Mouse (Mus musculus) C2C12 (cell line): ENCODE data around the gene Palld. TPM values are rescaled to one million over a fixed set of nuclear protein-coding genes. Genes with fewer than 3 reads are reported as not detected.

Experiments used
- H3K27me3 ChIP-seq: one replicate; pipeline ENCODE4 v1.6.1; 2011; ENCODE audit not compliant: control insufficient read depth, insufficient read depth, insufficient read length
- H3K36me3 ChIP-seq: one replicate; pipeline ENCODE4 v1.6.1; 2011; ENCODE audit not compliant: control insufficient read depth, insufficient read depth
- H3K4me3 ChIP-seq: one replicate; pipeline ENCODE4 v1.5.1; 2011; ENCODE audit warnings: mild to moderate bottlenecking, control low read depth; ENCODE audit not compliant: poor library complexity, insufficient read depth, severe bottlenecking
- H3K79me2 ChIP-seq: one replicate; pipeline ENCODE4 v1.6.1; 2011; ENCODE audit not compliant: control insufficient read depth, insufficient read depth
- H3K79me3 ChIP-seq: one replicate; pipeline ENCODE4 v1.6.1; 2011; ENCODE audit warnings: low read depth, control low read depth
- H3ac ChIP-seq: one replicate; pipeline ENCODE3; 2011; ENCODE audit warnings: low read depth; ENCODE audit not compliant: control insufficient read depth, insufficient read length
- CEBPB ChIP-seq: IDR thresholded peaks from one replicate; pipeline ENCODE4 v1.6.1; 2011; ENCODE audit warnings: low read depth, mild to moderate bottlenecking, control low read depth, moderate library complexity
- CTCF ChIP-seq: IDR thresholded peaks from one replicate; pipeline ENCODE4 v1.5.1; 2011; ENCODE audit not compliant: control insufficient read depth, insufficient read depth, insufficient read length
- FOSL1 ChIP-seq: IDR thresholded peaks from one replicate; pipeline ENCODE4 v1.8.0; 2011; ENCODE audit warnings: mild to moderate bottlenecking, low read length; ENCODE audit not compliant: poor library complexity, insufficient read depth, severe bottlenecking
- MAX ChIP-seq: IDR thresholded peaks from one replicate; pipeline ENCODE4 v1.6.1; 2011; ENCODE audit warnings: mild to moderate bottlenecking, control low read depth
- MYOD1 ChIP-seq: IDR thresholded peaks from one replicate; pipeline ENCODE4 v1.6.1; 2011; ENCODE audit warnings: low read depth; ENCODE audit not compliant: control insufficient read depth, insufficient read length
- MYOG ChIP-seq: IDR thresholded peaks from one replicate; pipeline ENCODE4 v1.6.1; 2011; ENCODE audit not compliant: control insufficient read depth, insufficient read length; ENCODE audit errors: extremely low read depth
- USF1 ChIP-seq: IDR thresholded peaks from one replicate; pipeline ENCODE4 v1.6.1; 2011; ENCODE audit warnings: low read depth, mild to moderate bottlenecking, control low read depth, moderate library complexity
- long read RNA-seq, 2 experiments: library from polyadenylated mRNA; unstranded; transcript quantifications; one replicate each; pipeline ENCODE4 v2.0.0; 2019 to 2020
- polyA plus RNA-seq: library from polyadenylated mRNA; unstranded; fragments of >200 nt; fragmentation: generic; extraction: Trizol; gene quantifications from one replicate; pipeline ENCODE4 v1.2.1, GENCODE M21; 2012; ENCODE audit warnings: missing spikeins

The Palld gene
- 79.5 TPM for polyA plus RNA-seq
- long read RNA-seq, experiment 1, full-length matches to known transcripts: 13 of 56 reads
- long read RNA-seq, experiment 1, partial matches to known transcripts: 24 of 56 reads
- long read RNA-seq, experiment 1, other reads (novel, unspliced or antisense): 19 of 56 reads
- long read RNA-seq, experiment 2, full-length matches to known transcripts: 579 of 852 reads
- long read RNA-seq, experiment 2, partial matches to known transcripts: 181 of 852 reads
- long read RNA-seq, experiment 2, other reads (novel, unspliced or antisense): 92 of 852 reads

DNA sequence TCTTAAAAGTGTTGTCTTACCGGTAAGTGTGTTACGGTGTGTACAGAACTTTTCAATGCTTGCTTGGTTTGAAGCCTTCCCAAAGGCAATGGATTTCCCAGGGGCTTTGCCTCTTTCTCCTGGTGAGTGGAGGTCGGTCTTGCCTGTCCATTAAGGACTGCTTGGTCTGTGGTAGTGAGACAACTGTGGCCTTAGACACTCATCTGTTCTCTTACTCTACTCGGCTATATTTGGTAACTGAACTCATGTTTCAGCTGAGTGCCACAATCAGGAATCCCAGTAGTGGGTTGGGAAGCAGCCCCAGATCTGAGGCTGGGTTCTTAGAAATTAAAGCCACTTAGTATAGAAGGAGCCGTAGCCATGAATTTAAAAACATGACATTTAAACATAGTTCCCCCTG is at the start of gene Palld:
TSS of gene Palld (minus strand) at position 170 of the 400 bp plus-strand sequence.
- TF ChIP-seq FOSL1: no peak
- no peak for TF ChIP-seq MYOG
- TF ChIP-seq USF1: no peak
- no peak for TF ChIP-seq MAX
- TF ChIP-seq CTCF: no peak
- TF ChIP-seq CEBPB: no peak
- no peak for TF ChIP-seq MYOD1
- peaks cover under 1% of the 10 kb centered on the region for H3K27me3 ChIP-seq

DNA sequence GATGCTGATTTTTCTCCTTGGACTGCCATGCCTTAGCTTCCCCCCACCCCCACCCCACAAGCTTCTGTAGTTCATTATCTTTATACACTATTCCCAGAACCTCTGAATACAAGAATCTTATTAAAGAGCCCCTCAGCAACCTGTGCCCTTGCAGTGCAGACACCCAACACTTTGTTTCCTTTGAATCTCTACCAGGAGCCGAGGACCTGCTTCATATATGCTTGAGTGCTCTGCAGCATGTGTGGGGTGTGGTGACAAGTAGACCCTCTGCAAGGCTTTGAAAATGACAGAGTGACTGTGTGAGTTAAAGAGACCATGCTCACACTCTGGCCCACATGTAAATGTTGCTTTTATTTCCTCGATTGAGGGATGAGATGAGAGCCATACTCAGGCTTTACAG is 35.1 kb upstream of the Palld start:
- H3K79me3 ChIP-seq: no peaks in the 10 kb centered on the region
- H3K36me3 ChIP-seq: no peaks in the 10 kb centered on the region
- H3K4me3 ChIP-seq: no peak overlapping the region
- peaks cover 4% of the 10 kb centered on the region for H3K27me3 ChIP-seq
- H3K79me2 ChIP-seq: no peaks in the 10 kb centered on the region
- TF ChIP-seq MAX: no peak
- TF ChIP-seq CEBPB: no peak
- TF ChIP-seq USF1: no peak
- no peak for TF ChIP-seq MYOD1
- TF ChIP-seq FOSL1: no peak
- TF ChIP-seq CTCF: no peak
- TF ChIP-seq MYOG: no peak
- H3ac ChIP-seq: no peak overlapping the region

More for the DNA sequence above, at the start of gene Palld:
- Histone ChIP-seq H3ac (no peak within 1 kb of the TSS), H3K4me3 (no peak within 1 kb of the TSS), H3K79me3 (no peaks in the 10 kb centered on the region), H3K79me2 (no peaks in the 10 kb centered on the region), H3K36me3 (no peaks in the 10 kb centered on the region)

DNA sequence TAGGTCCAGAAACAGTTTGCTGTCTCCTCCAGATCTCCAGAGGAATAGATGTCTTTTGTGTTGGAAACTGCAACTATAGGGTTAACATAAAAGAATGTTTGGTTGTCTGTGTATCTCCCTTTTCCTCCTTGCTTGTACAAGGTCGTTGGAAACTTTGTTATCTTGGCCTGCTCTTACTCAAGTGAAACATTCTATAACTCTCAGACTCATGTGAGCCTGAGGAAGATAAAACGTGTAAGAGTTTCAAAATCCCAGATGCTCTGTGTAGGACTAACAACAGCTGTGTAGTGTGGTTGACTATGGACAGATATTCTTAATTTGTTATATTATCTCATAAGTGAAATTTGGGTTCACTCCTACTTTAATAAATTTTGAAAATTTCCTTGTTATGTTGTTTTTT is 30.8 kb upstream of the Palld start:
- H3K79me3 ChIP-seq: no peaks in the 10 kb centered on the region
- H3ac ChIP-seq: no peak overlapping the region
- no peaks in the 10 kb centered on the region for H3K27me3 ChIP-seq
- no peaks in the 10 kb centered on the region for H3K36me3 ChIP-seq
- H3K79me2 ChIP-seq: no peaks in the 10 kb centered on the region
- no peak overlapping the region for H3K4me3 ChIP-seq
- TF ChIP-seq CTCF: no peak
- TF ChIP-seq MAX: no peak
- TF ChIP-seq MYOD1: no peak
- no peak for TF ChIP-seq FOSL1
- TF ChIP-seq USF1: no peak
- TF ChIP-seq MYOG: no peak
- TF ChIP-seq CEBPB: no peak

DNA sequence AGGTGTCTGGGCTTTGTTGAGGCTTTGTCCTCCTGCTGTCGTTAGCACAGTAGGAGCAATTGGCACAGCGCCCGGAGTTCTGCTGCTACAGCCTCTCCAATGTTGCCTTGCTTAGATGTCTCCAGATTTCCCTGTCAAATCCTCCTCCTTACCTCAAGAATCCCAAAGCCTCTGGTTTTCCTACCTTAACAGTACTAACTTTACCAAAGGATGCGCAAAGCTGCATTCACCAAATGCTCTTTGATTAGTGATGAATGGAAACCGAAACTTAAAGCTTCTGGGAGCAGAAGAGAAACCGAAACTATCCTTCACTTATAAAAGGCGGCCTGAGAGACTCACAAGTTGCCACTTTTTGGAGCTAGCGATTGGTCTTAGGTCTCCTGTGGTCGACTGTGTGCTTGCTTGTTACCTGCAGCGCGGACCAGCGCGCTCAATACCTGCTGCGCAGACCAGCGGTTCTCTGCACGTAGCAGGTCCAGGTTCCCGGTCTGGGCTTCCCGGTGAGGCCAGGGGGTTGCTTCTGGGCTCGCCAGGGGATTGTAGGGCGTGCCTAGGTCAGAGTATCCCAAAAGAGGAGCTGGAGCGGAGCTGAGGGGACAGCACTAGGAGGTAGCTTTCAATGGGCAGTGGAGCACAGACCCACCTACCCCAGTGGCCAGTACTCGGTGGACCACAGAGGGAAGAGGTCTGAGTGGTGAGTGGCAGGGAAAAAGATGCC is 25.4 kb upstream of the Palld start, which contains the start of gene Ddx60:
TSS of gene Ddx60 (plus strand) at position 311 of the 718 bp plus-strand sequence.
- Histone ChIP-seq H3K4me3 (peak within 1 kb of the TSS; percentile 29), H3K79me3 (no peaks in the 10 kb centered on the region), H3K27me3 (no peaks in the 10 kb centered on the region), H3K36me3 (no peaks in the 10 kb centered on the region), H3ac (peak within 1 kb of the TSS; percentile 65), H3K79me2 (no peaks in the 10 kb centered on the region)
- TF ChIP-seq MYOG (no peak), CEBPB (no peak), USF1 (no peak)

DNA sequence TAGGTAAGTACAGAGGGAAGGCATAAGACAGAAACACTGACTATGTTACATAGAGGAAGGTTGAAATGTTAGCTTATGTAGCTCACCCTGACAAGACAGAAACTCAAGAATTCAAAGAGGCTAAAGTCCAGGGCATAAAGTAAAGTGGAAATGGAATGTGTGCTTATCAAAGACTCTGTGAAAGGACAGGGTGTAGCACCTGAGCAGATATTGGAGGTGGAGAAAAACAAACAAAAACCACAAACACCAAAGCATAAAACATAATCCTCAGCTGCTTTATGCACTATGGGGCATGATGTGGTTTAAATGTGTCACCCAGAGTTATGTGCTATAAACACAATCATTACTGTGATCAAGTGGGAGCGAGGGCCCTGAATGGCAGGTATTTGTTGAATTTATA is 22.0 kb upstream of the Palld start:
- Histone ChIP-seq H3ac (no peak overlapping the region), H3K27me3 (no peaks in the 10 kb centered on the region), H3K4me3 (no peak overlapping the region), H3K79me3 (no peaks in the 10 kb centered on the region), H3K79me2 (no peaks in the 10 kb centered on the region), H3K36me3 (no peaks in the 10 kb centered on the region)
- no peak for TF ChIP-seq CEBPB
- no peak for TF ChIP-seq CTCF
- TF ChIP-seq MYOG: no peak
- TF ChIP-seq FOSL1: no peak
- TF ChIP-seq MYOD1: no peak
- TF ChIP-seq MAX: no peak
- TF ChIP-seq USF1: no peak
